Mouse (Mus musculus) B cell, adult (primary cell): Measurements from ENCODE around the gene Stac3. TPM values are rescaled to one million over a fixed set of nuclear protein-coding genes. Genes with fewer than 3 reads are reported as not detected.

ENCODE experiments used
- total RNA-seq: library from RNA; stranded (reverse); gene quantifications from 4 replicates; pipeline ENCODE4 v1.2.4, GENCODE M21; 2023; ENCODE audit not compliant: inconsistent age

Stac3 gene
- 5.6 to 12.8 TPM (median 10.4 TPM) in 4 replicates for total RNA-seq

GRCm38 (mm10) chr10:127500894-127501893 lies at the start of gene Stac3:
Gene Stac3 (plus strand): TSS chr10:127501686.

DNA sequence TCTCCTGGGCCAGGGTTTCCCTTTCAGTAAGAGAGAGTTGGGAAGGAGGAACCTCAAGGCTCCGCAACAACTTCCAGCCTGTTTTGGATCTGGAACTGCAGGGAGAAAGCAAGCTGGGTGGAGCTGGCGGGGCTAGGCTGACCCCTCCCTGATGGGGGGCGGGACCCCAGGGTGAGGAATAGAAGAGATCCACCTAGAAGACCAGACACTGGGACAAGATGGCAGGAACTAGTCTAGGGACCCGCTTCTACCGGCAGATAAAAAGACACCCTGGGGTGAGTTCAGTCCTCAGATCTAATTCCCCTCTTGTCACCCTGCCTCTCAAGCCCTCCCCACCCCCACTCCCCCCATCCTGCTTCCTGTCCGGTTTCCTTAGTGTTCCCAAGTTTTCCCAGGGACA lies 13.3 kb downstream of the Stac3 start, which contains the start of gene Ndufa4l2:
Ndufa4l2 (plus strand) TSS at position 204 of the 400 bp plus-strand sequence.

GRCm38 (mm10) chr10:127522088-127522581 lies 20.6 kb downstream of the Stac3 start, which contains the start of gene Shmt2:
Gene Shmt2 (minus strand): TSS chr10:127522444.

DNA sequence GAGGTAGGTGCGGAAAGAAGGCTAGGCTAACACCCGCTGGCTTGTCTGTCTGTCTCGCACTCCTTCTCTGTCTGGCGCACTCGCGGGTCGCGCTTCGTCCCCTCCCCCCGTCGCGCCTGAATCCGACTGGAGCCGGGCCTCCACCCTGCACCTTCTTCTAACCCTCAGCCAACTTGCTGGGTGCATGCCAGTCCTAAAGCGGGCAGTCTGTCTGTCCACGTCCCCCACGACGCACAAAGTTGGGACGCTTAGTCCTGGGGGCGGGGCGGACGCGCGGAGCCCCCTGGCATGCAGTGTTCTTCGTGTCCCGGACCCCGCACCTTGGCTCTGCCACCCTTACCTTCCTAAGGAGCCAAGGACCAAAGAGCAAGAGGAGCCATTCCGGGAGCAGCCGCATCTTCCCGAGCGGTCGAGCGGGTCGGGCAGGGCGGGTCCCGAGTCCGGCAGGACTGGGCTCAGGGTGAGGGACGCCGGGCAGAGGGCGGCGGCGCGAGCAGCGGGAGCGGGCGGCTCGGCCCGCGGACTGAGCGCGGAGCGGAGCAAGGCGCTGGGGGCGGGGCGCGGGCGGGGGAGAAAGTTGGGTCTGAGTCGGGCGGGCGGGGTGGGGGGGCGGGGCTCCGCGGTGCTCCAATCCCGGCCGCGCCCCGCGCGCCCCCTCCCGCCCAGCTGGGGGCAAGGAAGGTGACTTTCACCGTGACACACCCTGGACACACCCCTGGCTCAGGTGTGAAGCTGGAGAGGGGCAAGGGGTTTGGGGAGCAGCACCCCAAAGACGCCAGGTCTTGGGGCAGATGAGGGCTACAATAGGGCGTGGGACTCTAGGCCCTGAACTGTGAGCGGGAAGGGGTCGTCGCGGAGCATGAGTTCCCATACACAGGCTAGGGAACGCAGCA lies 32.8 kb downstream of the Stac3 start, which contains the start of gene Nxph4:
Nxph4 (minus strand) TSS at position 524 of the 893 bp plus-strand sequence.

Other genes with a start within 250 kb of the Stac3 start
- 0.29 to 0.54 TPM (median 0.32 TPM) in 3 of 4 replicates, not detected in the other for gene Kif5a, start 238.3 kb upstream of the Stac3 start, total RNA-seq
- gene Dctn2, start 235.3 kb upstream of the Stac3 start, total RNA-seq: 98.5 to 110 TPM (median 104 TPM) in 4 replicates
- gene Mbd6, start 212.7 kb upstream of the Stac3 start, total RNA-seq: 110 to 114 TPM (median 112 TPM) in 4 replicates
- gene Mars, start 189.9 kb upstream of the Stac3 start, total RNA-seq: 50.8 to 76.3 TPM (median 70.5 TPM) in 4 replicates
- gene Arhgap9, start 179.7 kb upstream of the Stac3 start, total RNA-seq: 100 to 111 TPM (median 107 TPM) in 4 replicates
- 0.13 TPM in 1 of 4 replicates, not detected in the others for gene Gli1, start 159.7 kb upstream of the Stac3 start, total RNA-seq
- not detected in 4 replicates for gene Inhbe, start 147.3 kb upstream of the Stac3 start, total RNA-seq
- gene Inhbc, start 131.3 kb upstream of the Stac3 start, total RNA-seq: not detected in 4 replicates
- 115 to 122 TPM (median 119 TPM) in 4 replicates for gene R3hdm2, start 121.4 kb upstream of the Stac3 start, total RNA-seq
- gene Ndufa4l2, start 13.3 kb downstream of the Stac3 start, total RNA-seq: not detected in 4 replicates
- 68.8 to 81.0 TPM (median 69.2 TPM) in 4 replicates for gene Shmt2, start 20.8 kb downstream of the Stac3 start, total RNA-seq
- not detected in 4 replicates for gene Nxph4, start 32.9 kb downstream of the Stac3 start, total RNA-seq
- 2.2 to 4.3 TPM (median 3.3 TPM) in 4 replicates for gene Lrp1, start 119.5 kb downstream of the Stac3 start, total RNA-seq
- 226 to 243 TPM (median 231 TPM) in 4 replicates for gene Stat6, start 141.3 kb downstream of the Stac3 start, total RNA-seq
- 8.6 to 12.6 TPM (median 10.8 TPM) in 4 replicates for gene Nemp1, start 165.2 kb downstream of the Stac3 start, total RNA-seq
- 34.6 to 46.9 TPM (median 38.1 TPM) in 4 replicates for gene Nab2, start 166.9 kb downstream of the Stac3 start, total RNA-seq
- gene Myo1a, start 203.5 kb downstream of the Stac3 start, total RNA-seq: 0.29 to 0.72 TPM (median 0.60 TPM) in 4 replicates
- gene Tac2, start 222.8 kb downstream of the Stac3 start, total RNA-seq: not detected in 4 replicates
- 13.5 to 15.8 TPM (median 15.2 TPM) in 4 replicates for gene Zbtb39, start 237.9 kb downstream of the Stac3 start, total RNA-seq